Mouse (Mus musculus) liver, embryonic 12.5 days (tissue): ENCODE measurements around the gene Ncs1. TPM values are rescaled to one million over a fixed set of nuclear protein-coding genes. Genes with fewer than 3 reads are reported as not detected.

Source experiments
- ATAC-seq: fragments of 200-750 bp; cut with Nextera tagmentation; 2 replicates; pipeline ENCODE4 v1.8.0; 2017; ENCODE audit warnings: moderate number of reproducible peaks, mild to moderate bottlenecking, moderate library complexity
- H3K27ac ChIP-seq: fragments of 300-500 bp; sonication (generic); 2 replicates; pipeline ENCODE4 v1.5.1; 2016; ENCODE audit warnings: mild to moderate bottlenecking
- H3K27me3 ChIP-seq: fragments of 300-500 bp; sonication (generic); replicated peaks from 2 replicates; pipeline ENCODE4 v1.6.1; 2016; ENCODE audit warnings: mild to moderate bottlenecking, moderate library complexity
- H3K36me3 ChIP-seq: fragments of 300-500 bp; sonication (generic); 2 replicates; pipeline ENCODE4 v1.6.1; 2016; ENCODE audit warnings: mild to moderate bottlenecking, moderate library complexity
- H3K4me1 ChIP-seq: fragments of 300-500 bp; sonication (generic); 2 replicates; pipeline ENCODE4 v1.6.1; 2016
- H3K4me2 ChIP-seq: fragments of 300-500 bp; sonication (generic); 2 replicates; pipeline ENCODE4 v1.6.1; 2016; ENCODE audit warnings: mild to moderate bottlenecking, moderate library complexity
- H3K4me3 ChIP-seq: fragments of 300-500 bp; sonication (generic); 2 replicates; pipeline ENCODE4 v1.5.1; 2016; ENCODE audit warnings: mild to moderate bottlenecking, moderate library complexity
- H3K9ac ChIP-seq: fragments of 300-500 bp; sonication (generic); 2 replicates; pipeline ENCODE4 v1.6.1; 2016; ENCODE audit warnings: mild to moderate bottlenecking, moderate library complexity
- H3K9me3 ChIP-seq: fragments of 300-500 bp; sonication (generic); replicated peaks from 2 replicates; pipeline ENCODE4 v1.6.1; 2016; ENCODE audit warnings: mild to moderate bottlenecking, moderate library complexity
- WGBS: fragments of 180-500 bp; shearing (Covaris S2); methylation state at CpG from one replicate; pipeline ENCODE4 v1.1.7; 2016; ENCODE audit not compliant: insufficient replicate concordance; 5-methylcytosine and 5-hydroxymethylcytosine counted together
- polyA plus RNA-seq: library from polyadenylated mRNA; unstranded; fragments of >200 nt; fragmentation: Nextera tagmentation; extraction: Ambion mirVana; gene quantifications from 2 replicates; pipeline ENCODE4 v1.2.1, GENCODE M21; 2016

The Ncs1 gene
- polyA plus RNA-seq, 1 experiment from 2014 or later: 4.3 TPM

GRCm38 (mm10) chr2:31284531-31284930 lies 38.9 kb downstream of the Ncs1 start:
- Histone ChIP-seq H3K27ac (no peak overlapping the region), H3K4me1 (no peaks in the 10 kb centered on the region), H3K4me2 (no peak overlapping the region), H3K27me3 (no peaks in the 10 kb centered on the region), H3K4me3 (no peak overlapping the region), H3K9ac (no peak overlapping the region), H3K9me3 (no peaks in the 10 kb centered on the region), H3K36me3 (no peaks in the 10 kb centered on the region)
- ATAC-seq: no peak
- 66% methylated on average over 5 of the region's 5 CpGs for WGBS

GRCm38 (mm10) chr2:31291421-31291820 lies 45.8 kb downstream of the Ncs1 start:
- ATAC-seq: no peak
- no peak overlapping the region for H3K4me3 ChIP-seq
- H3K27me3 ChIP-seq: no peaks in the 10 kb centered on the region
- no peak overlapping the region for H3K27ac ChIP-seq
- 8% methylated on average over 6 of the region's 6 CpGs for WGBS
- H3K36me3 ChIP-seq: no peaks in the 10 kb centered on the region
- no peaks in the 10 kb centered on the region for H3K9me3 ChIP-seq
- H3K4me1 ChIP-seq: no peaks in the 10 kb centered on the region
- H3K9ac ChIP-seq: no peak overlapping the region
- no peak overlapping the region for H3K4me2 ChIP-seq

- no peak overlapping the region for H3K4me3 ChIP-seq
- H3K9me3 ChIP-seq: no peaks in the 10 kb centered on the region
- no peak for ATAC-seq
- WGBS: 0% methylated on average over 4 of the region's 4 CpGs
- H3K9ac ChIP-seq: no peak overlapping the region
- peaks cover 12% of the 10 kb centered on the region for H3K4me1 ChIP-seq
- H3K4me2 ChIP-seq: no peak overlapping the region
- no peaks in the 10 kb centered on the region for H3K27me3 ChIP-seq
- H3K27ac ChIP-seq: no peak overlapping the region
- no peaks in the 10 kb centered on the region for H3K36me3 ChIP-seq
These were observed 49.4 kb downstream of the Ncs1 start for GRCm38 (mm10) chr2:31294985-31295384.

- H3K4me2 ChIP-seq: no peak overlapping the region
- H3K27me3 ChIP-seq: no peaks in the 10 kb centered on the region
- H3K4me3 ChIP-seq: no peak overlapping the region
- 65% methylated on average over 6 of the region's 6 CpGs for WGBS
- ATAC-seq: no peak
- H3K4me1 ChIP-seq: peaks cover 12% of the 10 kb centered on the region
- no peaks in the 10 kb centered on the region for H3K9me3 ChIP-seq
- H3K36me3 ChIP-seq: no peaks in the 10 kb centered on the region
- no peak overlapping the region for H3K27ac ChIP-seq
- no peak overlapping the region for H3K9ac ChIP-seq
These were observed 50.8 kb downstream of the Ncs1 start for GRCm38 (mm10) chr2:31296395-31296794.

- H3K9ac ChIP-seq: 0 out of 2 replicates have a peak overlapping the region, but pooled peaks have one; percentile 18
- no peaks in the 10 kb centered on the region for H3K36me3 ChIP-seq
- H3K27ac ChIP-seq: no peak overlapping the region
- H3K27me3 ChIP-seq: 0 out of 2 replicates have a peak, but pooled peaks cover 3% of the 10 kb centered on the region
- peak overlapping the region; percentile 65 for H3K4me2 ChIP-seq
- H3K4me1 ChIP-seq: peaks cover 12% of the 10 kb centered on the region
- ATAC-seq: peak; percentile 71
- WGBS: 3% methylated on average over 17 of the region's 17 CpGs
- peak overlapping the region; percentile 51 for H3K4me3 ChIP-seq
- H3K9me3 ChIP-seq: no peaks in the 10 kb centered on the region
These were observed 52.1 kb downstream of the Ncs1 start for GRCm38 (mm10) chr2:31297602-31298268.

GRCm38 (mm10) chr2:31298814-31299213 lies 53.2 kb downstream of the Ncs1 start:
- no peaks in the 10 kb centered on the region for H3K36me3 ChIP-seq
- H3K27me3 ChIP-seq: 0 out of 2 replicates have a peak, but pooled peaks cover 3% of the 10 kb centered on the region
- H3K9ac ChIP-seq: no peak overlapping the region
- H3K27ac ChIP-seq: no peak overlapping the region
- no peak overlapping the region for H3K4me3 ChIP-seq
- peak overlapping the region; percentile 65 for H3K4me2 ChIP-seq
- peaks cover 12% of the 10 kb centered on the region for H3K4me1 ChIP-seq
- 36% methylated on average over 4 of the region's 4 CpGs for WGBS
- no peak for ATAC-seq
- no peaks in the 10 kb centered on the region for H3K9me3 ChIP-seq

GRCm38 (mm10) chr2:31299266-31299665 lies 53.6 kb downstream of the Ncs1 start:
- WGBS: 28% methylated on average over 4 of the region's 4 CpGs
- no peaks in the 10 kb centered on the region for H3K9me3 ChIP-seq

GRCm38 (mm10) chr2:31299996-31300395 lies 54.4 kb downstream of the Ncs1 start:
- Histone ChIP-seq H3K4me2 (no peak overlapping the region), H3K4me3 (no peak overlapping the region), H3K4me1 (peaks cover 12% of the 10 kb centered on the region), H3K27ac (no peak overlapping the region), H3K9ac (no peak overlapping the region), H3K9me3 (no peaks in the 10 kb centered on the region), H3K36me3 (no peaks in the 10 kb centered on the region), H3K27me3 (0 out of 2 replicates have a peak, but pooled peaks cover 6% of the 10 kb centered on the region)
- 63% methylated on average over 10 of the region's 10 CpGs for WGBS
- no peak for ATAC-seq

More at GRCm38 (mm10) chr2:31299266-31299665, 53.6 kb downstream of the Ncs1 start:
- Histone ChIP-seq H3K27ac (no peak overlapping the region), H3K9ac (no peak overlapping the region), H3K4me1 (peaks cover 12% of the 10 kb centered on the region), H3K27me3 (0 out of 2 replicates have a peak, but pooled peaks cover 3% of the 10 kb centered on the region), H3K4me2 (0 out of 2 replicates have a peak overlapping the region, but pooled peaks have one; percentile 7), H3K4me3 (no peak overlapping the region), H3K36me3 (no peaks in the 10 kb centered on the region)
- no peak for ATAC-seq

- H3K27me3 ChIP-seq: 0 out of 2 replicates have a peak, but pooled peaks cover 13% of the 10 kb centered on the region
- H3K4me3 ChIP-seq: no peak overlapping the region
- no peaks in the 10 kb centered on the region for H3K9me3 ChIP-seq
- WGBS: 63% methylated on average over 9 of the region's 9 CpGs
- peaks cover 12% of the 10 kb centered on the region for H3K4me1 ChIP-seq
- no peaks in the 10 kb centered on the region for H3K36me3 ChIP-seq
- no peak for ATAC-seq
- H3K9ac ChIP-seq: no peak overlapping the region
- no peak overlapping the region for H3K4me2 ChIP-seq
- no peak overlapping the region for H3K27ac ChIP-seq
These were observed 57.6 kb downstream of the Ncs1 start for GRCm38 (mm10) chr2:31303177-31303576.

GRCm38 (mm10) chr2:31304191-31304590 lies 58.6 kb downstream of the Ncs1 start:
- no peak overlapping the region for H3K9ac ChIP-seq
- H3K36me3 ChIP-seq: no peaks in the 10 kb centered on the region
- no peak overlapping the region for H3K4me3 ChIP-seq
- no peak for ATAC-seq
- H3K27me3 ChIP-seq: peaks cover 15% of the 10 kb centered on the region; the same call in 1 of the 2 replicates
- H3K9me3 ChIP-seq: no peaks in the 10 kb centered on the region
- no peak overlapping the region for H3K4me2 ChIP-seq
- peaks cover 1% of the 10 kb centered on the region; the same call in 1 of the 2 replicates for H3K4me1 ChIP-seq
- 60% methylated on average over 9 of the region's 9 CpGs for WGBS
- no peak overlapping the region for H3K27ac ChIP-seq

- H3K4me3 ChIP-seq: no peak overlapping the region
- peaks cover 23% of the 10 kb centered on the region; the same call in 1 of the 2 replicates for H3K27me3 ChIP-seq
- H3K9ac ChIP-seq: no peak overlapping the region
- no peak for ATAC-seq
- H3K27ac ChIP-seq: no peak overlapping the region
- no peak overlapping the region for H3K4me2 ChIP-seq
- WGBS: 59% methylated on average over 22 of the region's 22 CpGs
- no peaks in the 10 kb centered on the region for H3K9me3 ChIP-seq
- H3K4me1 ChIP-seq: no peaks in the 10 kb centered on the region
- H3K36me3 ChIP-seq: no peaks in the 10 kb centered on the region
These were observed 59.4 kb downstream of the Ncs1 start for GRCm38 (mm10) chr2:31304801-31305665.

GRCm38 (mm10) chr2:31305684-31306083 lies 60.1 kb downstream of the Ncs1 start:
- 23% methylated on average over 4 of the region's 4 CpGs for WGBS
- H3K4me1 ChIP-seq: no peaks in the 10 kb centered on the region
- H3K4me3 ChIP-seq: no peak overlapping the region
- no peak overlapping the region for H3K9ac ChIP-seq
- H3K36me3 ChIP-seq: no peaks in the 10 kb centered on the region
- H3K27ac ChIP-seq: no peak overlapping the region
- peaks cover 29% of the 10 kb centered on the region for H3K27me3 ChIP-seq
- H3K9me3 ChIP-seq: no peaks in the 10 kb centered on the region
- H3K4me2 ChIP-seq: no peak overlapping the region
- ATAC-seq: no peak
